Mouse (Mus musculus) embryonic facial prominence, embryonic 13.5 days (tissue): ENCODE data around the gene Rnh1. TPM values are rescaled to one million over a fixed set of nuclear protein-coding genes. Genes with fewer than 3 reads are reported as not detected.

Source experiments
- ATAC-seq: fragments of 200-750 bp; cut with Nextera tagmentation; 2 replicates; pipeline ENCODE4 v1.8.0; 2017; ENCODE audit warnings: low read depth; ENCODE audit not compliant: insufficient number of reproducible peaks, insufficient read depth, low FRiP score, low TSS enrichment
- H3K27ac ChIP-seq: fragments of 300-500 bp; sonication (generic); 2 replicates; pipeline ENCODE4 v1.5.1; 2015; ENCODE audit warnings: moderate library complexity, mild to moderate bottlenecking, inconsistent platforms
- H3K27me3 ChIP-seq: fragments of 300-500 bp; sonication (generic); 2 replicates; pipeline ENCODE4 v1.6.1; 2015; ENCODE audit warnings: mild to moderate bottlenecking, inconsistent platforms
- H3K36me3 ChIP-seq: fragments of 300-500 bp; sonication (generic); 2 replicates; pipeline ENCODE4 v1.6.1; 2015; ENCODE audit warnings: mild to moderate bottlenecking, inconsistent platforms
- H3K4me1 ChIP-seq: fragments of 300-500 bp; sonication (generic); 2 replicates; pipeline ENCODE4 v1.6.1; 2015; ENCODE audit warnings: inconsistent platforms
- H3K4me2 ChIP-seq: fragments of 300-500 bp; sonication (generic); 2 replicates; pipeline ENCODE4 v1.6.1; 2015; ENCODE audit warnings: moderate library complexity, mild to moderate bottlenecking, inconsistent platforms
- H3K4me3 ChIP-seq: fragments of 300-500 bp; sonication (generic); 2 replicates; pipeline ENCODE4 v1.5.1; 2015; ENCODE audit warnings: mild to moderate bottlenecking, inconsistent platforms
- H3K9ac ChIP-seq: fragments of 300-500 bp; sonication (generic); 2 replicates; pipeline ENCODE4 v1.6.1; 2015; ENCODE audit warnings: mild to moderate bottlenecking, inconsistent platforms
- H3K9me3 ChIP-seq: fragments of 300-500 bp; sonication (generic); 2 replicates; pipeline ENCODE4 v1.6.1; 2016; ENCODE audit warnings: inconsistent platforms
- WGBS: fragments of 180-500 bp; shearing (Covaris S2); methylation state at CpG from one replicate; pipeline ENCODE4 v1.1.7; 2015; ENCODE audit warnings: mixed read lengths; 5-methylcytosine and 5-hydroxymethylcytosine counted together
- microRNA counts: library from miRNA; unstranded; fragments of <30 nt; microRNA quantifications from one replicate; lab custom pipeline; 2016
- microRNA-seq: library from miRNA; unstranded; fragments of <30 nt; microRNA quantifications from one replicate; pipeline ENCODE4, GENCODE M21; 2016
- polyA plus RNA-seq: library from polyadenylated mRNA; unstranded; fragments of >200 nt; fragmentation: Nextera tagmentation; extraction: Ambion mirVana; gene quantifications from 2 replicates; pipeline ENCODE4 v1.2.1, GENCODE M21; 2015

Gene Rnh1
- polyA plus RNA-seq, 1 experiment from 2014 or later, result 118 TPM

- peaks cover 5% of the 10 kb centered on the region for H3K4me1 ChIP-seq
- H3K36me3 ChIP-seq, result no peaks in the 10 kb centered on the region
- H3K27me3 ChIP-seq, result peaks cover 5% of the 10 kb centered on the region; the same call in 1 of the 2 replicates
- no peaks in the 10 kb centered on the region for H3K9me3 ChIP-seq
- H3K4me2 ChIP-seq, result peak within 1 kb of the TSS; percentile 73
- H3K4me3 ChIP-seq, result peak within 1 kb of the TSS; percentile 63
- peak within 1 kb of the TSS; percentile 82 for H3K9ac ChIP-seq
- ATAC-seq, result no peak
- peak within 1 kb of the TSS; percentile 89 for H3K27ac ChIP-seq
- WGBS, result 44% methylated on average over 14 of the region's 14 CpGs
These were observed 50.4 kb downstream of the Rnh1 start, which contains the start of gene Ptdss2 for GRCm38 (mm10) chr7:141122245-141122644. Gene Ptdss2, plus strand, starts transcription at chr7:141122382.

- H3K4me2 ChIP-seq, result no peak overlapping the region
- H3K4me3 ChIP-seq, result no peak overlapping the region
- ATAC-seq, result no peak
- H3K27ac ChIP-seq, result no peak overlapping the region
- H3K9me3 ChIP-seq, result no peaks in the 10 kb centered on the region
- WGBS, result 73% methylated on average over 5 of the region's 5 CpGs
- H3K36me3 ChIP-seq, result no peaks in the 10 kb centered on the region
- H3K4me1 ChIP-seq, result peaks cover 5% of the 10 kb centered on the region
- H3K9ac ChIP-seq, result no peak overlapping the region
- H3K27me3 ChIP-seq, result peaks cover 11% of the 10 kb centered on the region
These were observed 51.6 kb downstream of the Rnh1 start for GRCm38 (mm10) chr7:141121051-141121531.

GRCm38 (mm10) chr7:141120605-141121004 is 52.1 kb downstream of the Rnh1 start:
- H3K4me1 ChIP-seq, result peaks cover 5% of the 10 kb centered on the region
- H3K27ac ChIP-seq, result no peak overlapping the region
- H3K4me2 ChIP-seq, result no peak overlapping the region
- H3K4me3 ChIP-seq, result no peak overlapping the region
- no peak overlapping the region for H3K9ac ChIP-seq
- 87% methylated on average over 3 of the region's 3 CpGs for WGBS
- no peaks in the 10 kb centered on the region for H3K9me3 ChIP-seq
- H3K36me3 ChIP-seq, result no peaks in the 10 kb centered on the region
- peaks cover 14% of the 10 kb centered on the region for H3K27me3 ChIP-seq
- no peak for ATAC-seq

GRCm38 (mm10) chr7:141119487-141119886 is 53.2 kb downstream of the Rnh1 start:
- H3K4me2 ChIP-seq, result no peak overlapping the region
- no peak overlapping the region for H3K27ac ChIP-seq
- 70% methylated on average over 3 of the region's 3 CpGs for WGBS
- peaks cover 5% of the 10 kb centered on the region for H3K4me1 ChIP-seq
- H3K9me3 ChIP-seq, result no peaks in the 10 kb centered on the region
- no peak for ATAC-seq
- H3K4me3 ChIP-seq, result no peak overlapping the region
- no peak overlapping the region for H3K9ac ChIP-seq
- no peaks in the 10 kb centered on the region for H3K36me3 ChIP-seq
- H3K27me3 ChIP-seq, result peaks cover 14% of the 10 kb centered on the region

GRCm38 (mm10) chr7:141117636-141118035 is 55.0 kb downstream of the Rnh1 start, which contains the start of gene Ano9:
Gene Ano9, minus strand, starts transcription at chr7:141117806.
- Histone ChIP-seq H3K4me3 (peak within 1 kb of the TSS; percentile 12; the same call in 1 of the 2 replicates), H3K27me3 (peaks cover 14% of the 10 kb centered on the region), H3K27ac (no peak within 1 kb of the TSS), H3K4me1 (peaks cover 5% of the 10 kb centered on the region), H3K4me2 (peak within 1 kb of the TSS; percentile 46), H3K36me3 (no peaks in the 10 kb centered on the region), H3K9ac (peak within 1 kb of the TSS; percentile 52), H3K9me3 (no peaks in the 10 kb centered on the region)
- 11% methylated on average over 9 of the region's 9 CpGs for WGBS
- no peak for ATAC-seq

GRCm38 (mm10) chr7:141115874-141116273 is 56.8 kb downstream of the Rnh1 start:
- no peak overlapping the region for H3K9ac ChIP-seq
- H3K4me2 ChIP-seq, result no peak overlapping the region
- H3K27me3 ChIP-seq, result peaks cover 14% of the 10 kb centered on the region
- no peak overlapping the region for H3K27ac ChIP-seq
- no peak overlapping the region for H3K4me3 ChIP-seq
- H3K9me3 ChIP-seq, result no peaks in the 10 kb centered on the region
- no peaks in the 10 kb centered on the region for H3K4me1 ChIP-seq
- no peak for ATAC-seq
- WGBS, result 83% methylated on average over 9 of the region's 9 CpGs
- no peaks in the 10 kb centered on the region for H3K36me3 ChIP-seq

MicroRNAs within 50 kb of the gene (microRNA counts, 519-probe panel; counts per million panel counts)
- microRNA mmu-miR-210 (lab: Ali Mortazavi, UCI), result 3,861 counts per million, percentile 84 among the panel's probes with 10 or more counts

Small RNAs within 50 kb of the gene (microRNA-seq; reads per million reads assigned to microRNA genes)
- 686 reads per million, percentile 74 among the genes with 10 or more reads in this experiment for gene Mir210

Other genes starting within 250 kb of the Rnh1 start
- gene Pgghg, start 231.5 kb downstream of the Rnh1 start, polyA plus RNA-seq, result 25.1 and 25.7 TPM in 2 replicates
- gene Ifitm5, start 222.6 kb downstream of the Rnh1 start, polyA plus RNA-seq, result 32.4 and 56.7 TPM in 2 replicates
- gene Gm45717, start 216.9 kb downstream of the Rnh1 start, polyA plus RNA-seq, result 1.1 TPM in 1 of 2 replicates, not detected in the other
- gene Ifitm2, start 216.9 kb downstream of the Rnh1 start, polyA plus RNA-seq, result 1,314 and 1,591 TPM in 2 replicates
- 91.5 and 101 TPM in 2 replicates for gene Ifitm1, start 205.6 kb downstream of the Rnh1 start, polyA plus RNA-seq
- 98.1 and 109 TPM in 2 replicates for gene Ifitm3, start 162.1 kb downstream of the Rnh1 start, polyA plus RNA-seq
- 0.45 TPM in 1 of 2 replicates, not detected in the other for gene Ifitm6, start 154.9 kb downstream of the Rnh1 start, polyA plus RNA-seq
- not detected in 2 replicates for gene Gm17387, start 143.7 kb downstream of the Rnh1 start, polyA plus RNA-seq
- 26.4 and 27.4 TPM in 2 replicates for gene B4galnt4, start 111.8 kb downstream of the Rnh1 start, polyA plus RNA-seq
- 36.1 and 46.2 TPM in 2 replicates for gene Pkp3, start 94.6 kb downstream of the Rnh1 start, polyA plus RNA-seq
- gene Sigirr, start 72.3 kb downstream of the Rnh1 start, polyA plus RNA-seq, result 2.4 and 3.8 TPM in 2 replicates
- gene Ano9, start 55.1 kb downstream of the Rnh1 start, polyA plus RNA-seq, result 5.2 TPM in 2 replicates
- gene Ptdss2, start 50.5 kb downstream of the Rnh1 start, polyA plus RNA-seq, result 70.8 and 76.0 TPM in 2 replicates
- gene Hras, start 21.1 kb upstream of the Rnh1 start, polyA plus RNA-seq, result 99.8 and 110 TPM in 2 replicates
- gene Lrrc56, start 21.3 kb upstream of the Rnh1 start, polyA plus RNA-seq, result 11.6 and 13.3 TPM in 2 replicates
- gene Lmntd2, start 41.2 kb upstream of the Rnh1 start, polyA plus RNA-seq, result 2.8 and 3.4 TPM in 2 replicates
- gene Rassf7, start 43.0 kb upstream of the Rnh1 start, polyA plus RNA-seq, result 32.9 and 40.0 TPM in 2 replicates
- 78.5 and 82.0 TPM in 2 replicates for gene Phrf1, start 55.9 kb upstream of the Rnh1 start, polyA plus RNA-seq
- gene Irf7, start 93.6 kb upstream of the Rnh1 start, polyA plus RNA-seq, result 2.0 and 2.4 TPM in 2 replicates
- gene Cdhr5, start 103.9 kb upstream of the Rnh1 start, polyA plus RNA-seq, result 2.0 TPM in 1 of 2 replicates, not detected in the other
- gene Sct, start 106.3 kb upstream of the Rnh1 start, polyA plus RNA-seq, result 1.1 and 1.9 TPM in 2 replicates
- 1.3 and 1.7 TPM in 2 replicates for gene Drd4, start 119.1 kb upstream of the Rnh1 start, polyA plus RNA-seq
- gene Deaf1, start 154.8 kb upstream of the Rnh1 start, polyA plus RNA-seq, result 81.1 and 83.3 TPM in 2 replicates
- 57.7 and 58.0 TPM in 2 replicates for gene Tmem80, start 154.9 kb upstream of the Rnh1 start, polyA plus RNA-seq
- 12.1 and 13.1 TPM in 2 replicates for gene Eps8l2, start 166.0 kb upstream of the Rnh1 start, polyA plus RNA-seq
- 268 and 277 TPM in 2 replicates for gene Taldo1, start 219.3 kb upstream of the Rnh1 start, polyA plus RNA-seq
- 73.2 and 74.2 TPM in 2 replicates for gene Gatd1, start 241.3 kb upstream of the Rnh1 start, polyA plus RNA-seq